Mouse (Mus musculus) bone marrow, adult 2 months (tissue): ENCODE measurements around the gene Tmtc1.

Experiments
- CTCF ChIP-seq: fragments of 200-500 bp; IDR thresholded peaks from 2 replicates; pipeline ENCODE4 v1.5.1; 2011; ENCODE audit warnings: low read length, control low read depth; ENCODE audit not compliant: control insufficient read depth, insufficient read depth
- POLR2A ChIP-seq: fragments of 200-500 bp; IDR thresholded peaks from 2 replicates; pipeline ENCODE4 v1.6.1; 2011; ENCODE audit warnings: low read depth, mild to moderate bottlenecking, control low read depth, low read length, borderline replicate concordance; ENCODE audit not compliant: control insufficient read depth

- TF ChIP-seq CTCF (no peak), POLR2A (no peak)
Measured at GRCm38 (mm10) chr6:148375618-148376209, 68.5 kb downstream of the Tmtc1 start.
